Mouse (Mus musculus) intestine, postnatal 0 days (tissue): ENCODE results near the gene Rbks. TPM values are rescaled to one million over a fixed set of nuclear protein-coding genes. Genes with fewer than 3 reads are reported as not detected.

Source experiments
- ATAC-seq: fragments of 200-750 bp; cut with Nextera tagmentation; 2 replicates; pipeline ENCODE4 v1.8.0; 2017; ENCODE audit warnings: mild to moderate bottlenecking, moderate TSS enrichment, moderate library complexity
- H3K27ac ChIP-seq: fragments of 300-500 bp; sonication (generic); 2 replicates; pipeline ENCODE4 v1.5.1; 2014; ENCODE audit warnings: mild to moderate bottlenecking, low read depth, low read length, moderate library complexity
- H3K27me3 ChIP-seq: fragments of 300-500 bp; sonication (generic); replicated peaks from 2 replicates; pipeline ENCODE4 v1.6.1; 2014; ENCODE audit warnings: low read length, mixed read lengths; ENCODE audit not compliant: control insufficient read depth, insufficient read depth
- H3K36me3 ChIP-seq: fragments of 300-500 bp; sonication (generic); 2 replicates; pipeline ENCODE4 v1.6.1; 2014; ENCODE audit warnings: mild to moderate bottlenecking, moderate library complexity; ENCODE audit not compliant: control insufficient read depth, insufficient read depth
- H3K4me1 ChIP-seq: fragments of 300-500 bp; sonication (generic); replicated peaks from 2 replicates; pipeline ENCODE4 v1.6.1; 2014; ENCODE audit warnings: antibody characterized with exemption, low read length, mixed read lengths; ENCODE audit not compliant: control insufficient read depth, insufficient read depth
- H3K4me2 ChIP-seq: fragments of 300-500 bp; sonication (generic); replicated peaks from 2 replicates; pipeline ENCODE4 v1.6.1; 2014; ENCODE audit warnings: low read depth, mild to moderate bottlenecking, moderate library complexity
- H3K4me3 ChIP-seq: fragments of 300-500 bp; sonication (generic); 2 replicates; pipeline ENCODE4 v1.5.1; 2014; ENCODE audit warnings: low read depth, low read length
- H3K9ac ChIP-seq: fragments of 300-500 bp; sonication (generic); 2 replicates; pipeline ENCODE4 v1.6.1; 2014; ENCODE audit warnings: mild to moderate bottlenecking, low read depth, low read length
- H3K9me3 ChIP-seq: fragments of 300-500 bp; sonication (generic); 2 replicates; pipeline ENCODE4 v1.6.1; 2016; ENCODE audit warnings: mixed run types; ENCODE audit not compliant: control insufficient read depth
- CTCF ChIP-seq: sonication (generic); IDR thresholded peaks from 2 replicates; pipeline ENCODE4 v1.5.1; 2016; ENCODE audit warnings: low read depth, mild to moderate bottlenecking, control low read depth, antibody characterized with exemption, moderate library complexity
- WGBS: fragments of 180-500 bp; shearing (Covaris S2); extraction: QIAGEN DNeasy Blood & Tissue Kit; methylation state at CpG from one replicate; pipeline ENCODE4 v1.1.7; 2014; 5-methylcytosine and 5-hydroxymethylcytosine counted together
- polyA plus RNA-seq: library from polyadenylated mRNA; unstranded; fragments of >200 nt; fragmentation: Nextera tagmentation; extraction: Ambion mirVana; gene quantifications from 2 replicates; pipeline ENCODE4 v1.2.1, GENCODE M21; 2015

Rbks gene
- polyA plus RNA-seq = 20.7 and 22.3 TPM in 2 replicates

GRCm38 (mm10) chr5:31696971-31697643 is at the start of gene Rbks:
Gene Rbks (minus strand): TSS chr5:31697627.
- ATAC-seq = no peak
- Histone ChIP-seq H3K4me3 (peak within 1 kb of the TSS; percentile 75), H3K4me1 (no peaks in the 10 kb centered on the region), H3K9ac (peak within 1 kb of the TSS; percentile 81), H3K36me3 (no peaks in the 10 kb centered on the region), H3K4me2 (peak within 1 kb of the TSS; percentile 81), H3K9me3 (no peaks in the 10 kb centered on the region), H3K27ac (peak within 1 kb of the TSS; percentile 91), H3K27me3 (no peaks in the 10 kb centered on the region)
- WGBS = 6% methylated on average over 18 of the region's 18 CpGs
- 0 out of 2 replicates have a peak, but pooled peaks have one; percentile 1 for TF ChIP-seq CTCF

- no peaks in the 10 kb centered on the region for H3K36me3 ChIP-seq
- no peak overlapping the region for H3K4me3 ChIP-seq
- no peaks in the 10 kb centered on the region for H3K27me3 ChIP-seq
- no peak overlapping the region for H3K4me2 ChIP-seq
- no peak overlapping the region for H3K27ac ChIP-seq
- no peaks in the 10 kb centered on the region for H3K9me3 ChIP-seq
- no peak for ATAC-seq
- no peak for TF ChIP-seq CTCF
- WGBS = 62% methylated on average over 4 of the region's 4 CpGs
- H3K4me1 ChIP-seq = no peaks in the 10 kb centered on the region
- H3K9ac ChIP-seq = no peak overlapping the region
These were observed 45.1 kb upstream of the Rbks start for GRCm38 (mm10) chr5:31742521-31743031.

- TF ChIP-seq CTCF = no peak
- Histone ChIP-seq H3K36me3 (no peaks in the 10 kb centered on the region), H3K9ac (no peak overlapping the region), H3K9me3 (no peaks in the 10 kb centered on the region), H3K4me1 (no peaks in the 10 kb centered on the region), H3K27ac (no peak overlapping the region), H3K27me3 (no peaks in the 10 kb centered on the region), H3K4me2 (no peak overlapping the region), H3K4me3 (no peak overlapping the region)
- no peak for ATAC-seq
- 89% methylated on average over 1 of the region's 1 CpGs for WGBS
These were observed 44.5 kb upstream of the Rbks start for GRCm38 (mm10) chr5:31741931-31742330.

- no peaks in the 10 kb centered on the region for H3K27me3 ChIP-seq
- no peak for TF ChIP-seq CTCF
- no peak overlapping the region for H3K4me2 ChIP-seq
- H3K36me3 ChIP-seq = peaks cover 4% of the 10 kb centered on the region; the same call in 1 of the 2 replicates
- WGBS = 21% methylated on average over 3 of the region's 3 CpGs
- H3K4me3 ChIP-seq = no peak overlapping the region
- no peak overlapping the region for H3K9ac ChIP-seq
- H3K9me3 ChIP-seq = no peaks in the 10 kb centered on the region
- no peak for ATAC-seq
- no peak overlapping the region for H3K27ac ChIP-seq
- no peaks in the 10 kb centered on the region for H3K4me1 ChIP-seq
These were observed 35.4 kb upstream of the Rbks start for GRCm38 (mm10) chr5:31732644-31733338.

- Histone ChIP-seq H3K9me3 (no peaks in the 10 kb centered on the region), H3K9ac (no peak overlapping the region), H3K36me3 (no peaks in the 10 kb centered on the region), H3K27ac (no peak overlapping the region), H3K4me2 (no peak overlapping the region), H3K4me3 (no peak overlapping the region), H3K27me3 (no peaks in the 10 kb centered on the region), H3K4me1 (no peaks in the 10 kb centered on the region)
- WGBS = 71% methylated on average over 5 of the region's 5 CpGs
- no peak for ATAC-seq
- TF ChIP-seq CTCF = no peak
These were observed 30.0 kb upstream of the Rbks start for GRCm38 (mm10) chr5:31727456-31727855.

GRCm38 (mm10) chr5:31725885-31726284 is 28.5 kb upstream of the Rbks start:
- H3K27ac ChIP-seq = no peak overlapping the region
- H3K27me3 ChIP-seq = no peaks in the 10 kb centered on the region
- no peaks in the 10 kb centered on the region for H3K9me3 ChIP-seq
- no peak overlapping the region for H3K9ac ChIP-seq
- no peak for TF ChIP-seq CTCF
- H3K36me3 ChIP-seq = no peaks in the 10 kb centered on the region
- WGBS = 78% methylated on average over 2 of the region's 2 CpGs
- no peak for ATAC-seq
- H3K4me1 ChIP-seq = no peaks in the 10 kb centered on the region
- H3K4me2 ChIP-seq = no peak overlapping the region
- no peak overlapping the region for H3K4me3 ChIP-seq
